Mouse (Mus musculus): Measurements from ENCODE around the gene Slc35b4.
A peak's percentile ranks its signal among the peaks of the same experiment; 100 is the strongest.

The Slc35b4 gene

GRCm38 (mm10) chr6:34170844-34171494 lies 5.9 kb downstream of the Slc35b4 start:
- peak; percentile 65 for DNase-seq (ENCODE audit: low read depth, low spot score)

- DNase-seq (ENCODE audit: low read depth, low spot score), result peak; percentile 20
Observed at GRCm38 (mm10) chr6:34168834-34169233, 8.1 kb downstream of the Slc35b4 start.

GRCm38 (mm10) chr6:34163014-34163413 lies 13.9 kb downstream of the Slc35b4 start:
- DNase-seq (ENCODE audit: low read depth, low spot score), result no peak

GRCm38 (mm10) chr6:34162607-34163006 lies 14.3 kb downstream of the Slc35b4 start:
- no peak for DNase-seq (ENCODE audit: low read depth, low spot score)

- DNase-seq (ENCODE audit: low read depth, low spot score), result no peak
Observed at GRCm38 (mm10) chr6:34161511-34161910, 15.4 kb downstream of the Slc35b4 start.

GRCm38 (mm10) chr6:34160816-34161310 lies 16.0 kb downstream of the Slc35b4 start:
- no peak for DNase-seq (ENCODE audit: low read depth, low spot score)

- DNase-seq (ENCODE audit: low read depth, low spot score), result no peak
Observed at GRCm38 (mm10) chr6:34159998-34160815, 16.7 kb downstream of the Slc35b4 start.

- no peak for DNase-seq (ENCODE audit: low read depth, low spot score)
Observed at GRCm38 (mm10) chr6:34156841-34157748, 19.8 kb downstream of the Slc35b4 start.

GRCm38 (mm10) chr6:34156057-34156456 lies 20.9 kb downstream of the Slc35b4 start:
- DNase-seq (ENCODE audit: low read depth, low spot score), result peak; percentile 38

- DNase-seq (ENCODE audit: low read depth, low spot score), result peak; percentile 56
Observed at GRCm38 (mm10) chr6:34155137-34155804, 21.6 kb downstream of the Slc35b4 start.

GRCm38 (mm10) chr6:34154202-34154601 lies 22.7 kb downstream of the Slc35b4 start:
- peak; percentile 85 for DNase-seq (ENCODE audit: low read depth, low spot score)

- no peak for DNase-seq (ENCODE audit: low read depth, low spot score)
Observed at GRCm38 (mm10) chr6:34153069-34154052, 23.6 kb downstream of the Slc35b4 start.

GRCm38 (mm10) chr6:34149821-34150220 lies 27.1 kb downstream of the Slc35b4 start:
- DNase-seq (ENCODE audit: low read depth, low spot score), result no peak

- no peak for DNase-seq (ENCODE audit: low read depth, low spot score)
Observed at GRCm38 (mm10) chr6:34149066-34149465, 27.8 kb downstream of the Slc35b4 start.

GRCm38 (mm10) chr6:34148639-34149038 lies 28.3 kb downstream of the Slc35b4 start:
- DNase-seq (ENCODE audit: low read depth, low spot score), result no peak

GRCm38 (mm10) chr6:34148021-34148420 lies 28.9 kb downstream of the Slc35b4 start:
- no peak for DNase-seq (ENCODE audit: low read depth, low spot score)

- DNase-seq (ENCODE audit: low read depth, low spot score), result no peak
Observed at GRCm38 (mm10) chr6:34146042-34146441, 30.9 kb downstream of the Slc35b4 start.

GRCm38 (mm10) chr6:34142931-34143330 lies 34.0 kb downstream of the Slc35b4 start:
- no peak for DNase-seq (ENCODE audit: low read depth, low spot score)

- DNase-seq (ENCODE audit: low read depth, low spot score), result no peak
Observed at GRCm38 (mm10) chr6:34138366-34138765, 38.5 kb downstream of the Slc35b4 start.

GRCm38 (mm10) chr6:34132391-34132790 lies 44.5 kb downstream of the Slc35b4 start:
- no peak for DNase-seq (ENCODE audit: low read depth, low spot score)
